ENCODE assay signal across 22 mouse cellular contexts in the genomic region with DNA sequence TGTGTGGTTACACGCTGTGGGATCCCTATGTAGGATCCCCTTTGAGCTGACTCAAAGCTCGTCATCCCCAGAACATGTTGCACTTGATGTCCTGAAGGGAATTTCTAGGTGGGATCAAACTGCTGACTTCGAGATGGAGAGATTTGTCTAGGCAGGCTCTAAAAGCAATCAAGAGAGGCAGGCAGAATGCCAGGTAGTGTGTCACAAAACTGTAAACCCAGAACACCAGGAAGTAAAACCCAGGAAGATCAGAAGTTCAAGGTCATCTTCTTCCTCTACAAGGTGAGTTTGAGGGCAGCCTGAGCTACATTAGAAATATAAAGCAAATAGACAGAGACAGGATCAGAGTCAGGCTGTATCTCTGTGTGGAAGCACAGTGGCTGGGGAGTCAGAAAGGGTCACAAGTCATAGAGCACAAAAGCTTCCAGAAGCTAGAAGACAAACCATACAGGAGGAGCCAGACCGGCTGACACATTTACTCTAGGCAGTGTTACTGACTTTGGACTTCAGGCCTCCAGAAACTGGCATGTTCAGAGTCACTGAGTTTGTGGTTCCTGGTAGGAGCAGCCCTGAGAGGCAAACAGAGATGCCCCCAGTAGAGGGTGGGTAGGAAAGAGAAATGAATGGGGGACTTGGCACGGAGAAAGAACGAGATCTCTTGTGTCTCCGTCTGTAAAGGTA. TPM values are rescaled to one million over a fixed set of nuclear protein-coding genes. Genes with fewer than 3 reads are reported as not detected.
DNase-seq lines count a peak whose midpoint lies in the region; ATAC-seq lines count a peak whose summit lies in the region.
"Had no signal": no experiment of that assay in that cellular context is flagged by ENCODE, and none has a peak within 500 bp of the region (broad histone marks: within the 10 kb centered on the region; RNA-seq: fewer than 3 reads in every experiment).

No protein-coding gene starts in this region.

- H3K36me3 ChIP-seq in embryonic facial prominence, embryonic 12.5 days = peaks cover 8% of the 10 kb centered on the region
- H3K36me3 ChIP-seq in kidney, embryonic 16.5 days (ENCODE audit: insufficient read depth, low read length) = peaks cover 9% of the 10 kb centered on the region
- H3K36me3 ChIP-seq in limb, embryonic 12.5 days = peaks cover 20% of the 10 kb centered on the region

- peaks cover 16% of the 10 kb centered on the region for H3K4me1 ChIP-seq in embryonic facial prominence, embryonic 12.5 days
- H3K4me1 ChIP-seq in kidney, embryonic 16.5 days (ENCODE audit: insufficient read depth, low read length) = peaks cover 9% of the 10 kb centered on the region; the same call in 1 of the 2 replicates
- peaks cover 14% of the 10 kb centered on the region for H3K4me1 ChIP-seq in limb, embryonic 12.5 days (replicated peaks)

- H3K27ac ChIP-seq in embryonic facial prominence, embryonic 12.5 days = peak overlapping the region; percentile 41; the same call in 1 of the 2 replicates
- H3K27ac ChIP-seq in kidney, embryonic 16.5 days (ENCODE audit: low read length) = peak overlapping the region; percentile 38; the same call in 1 of the 2 replicates
- H3K27ac ChIP-seq in limb, embryonic 12.5 days = peak overlapping the region; percentile 69; the same call in 1 of the 2 replicates
- H3K27ac ChIP-seq: embryonic facial prominence, embryonic 13.5 days; heart, embryonic 10.5 days had no signal

- H3K9ac ChIP-seq in embryonic facial prominence, embryonic 12.5 days = no peak overlapping the region
- H3K9ac ChIP-seq in kidney, embryonic 16.5 days (replicated peaks; ENCODE audit: low read length) = no peak overlapping the region
- H3K9ac ChIP-seq in limb, embryonic 12.5 days (replicated peaks) = no peak overlapping the region
- H3K9ac ChIP-seq: embryonic facial prominence, embryonic 13.5 days had no signal

- no peaks in the 10 kb centered on the region for H3K27me3 ChIP-seq in embryonic facial prominence, embryonic 12.5 days
- no peaks in the 10 kb centered on the region for H3K27me3 ChIP-seq in kidney, embryonic 16.5 days (ENCODE audit: insufficient read depth, low read length)
- H3K27me3 ChIP-seq in limb, embryonic 12.5 days = no peaks in the 10 kb centered on the region
- H3K27me3 ChIP-seq: CH12.LX; embryonic facial prominence, embryonic 13.5 days had no signal

- H3K4me2 ChIP-seq in embryonic facial prominence, embryonic 12.5 days (replicated peaks) = no peak overlapping the region
- H3K4me2 ChIP-seq in kidney, embryonic 16.5 days (replicated peaks; ENCODE audit: low read depth, low read length) = no peak overlapping the region
- no peak overlapping the region for H3K4me2 ChIP-seq in limb, embryonic 12.5 days
- H3K4me2 ChIP-seq: embryonic facial prominence, embryonic 13.5 days had no signal

- WGBS in embryonic facial prominence, embryonic 12.5 days = 78% methylated on average over 7 of the region's 7 CpGs
- WGBS in kidney, embryonic 16.5 days = 81% methylated on average over 7 of the region's 7 CpGs
- WGBS in limb, embryonic 12.5 days = 86% methylated on average over 7 of the region's 7 CpGs

- no peaks in the 10 kb centered on the region for H3K9me3 ChIP-seq in embryonic facial prominence, embryonic 12.5 days
- no peaks in the 10 kb centered on the region for H3K9me3 ChIP-seq in kidney, embryonic 16.5 days (ENCODE audit: low read length)
- H3K9me3 ChIP-seq in limb, embryonic 12.5 days = no peaks in the 10 kb centered on the region
- H3K9me3 ChIP-seq: embryonic facial prominence, embryonic 13.5 days; heart, embryonic 10.5 days had no signal

- no peak for ATAC-seq in embryonic facial prominence, embryonic 12.5 days (ENCODE audit: insufficient number of reproducible peaks, insufficient read depth, low FRiP score, low TSS enrichment)
- ATAC-seq in kidney, embryonic 16.5 days (ENCODE audit: low FRiP score, low TSS enrichment) = no peak
- ATAC-seq in limb, embryonic 12.5 days (ENCODE audit: insufficient number of reproducible peaks, insufficient read depth, low FRiP score, low TSS enrichment, low read depth) = no peak
- no peak for ATAC-seq in activated CD4-positive, CD25-positive, alpha-beta regulatory T cell, adult 4 months
- ATAC-seq: forebrain, embryonic 14.5 days; hindbrain, embryonic 16.5 days had no signal

- no peak overlapping the region for H3K4me3 ChIP-seq in embryonic facial prominence, embryonic 12.5 days
- no peak overlapping the region for H3K4me3 ChIP-seq in kidney, embryonic 16.5 days (ENCODE audit: low read length)
- no peak overlapping the region for H3K4me3 ChIP-seq in limb, embryonic 12.5 days (replicated peaks)
- H3K4me3 ChIP-seq: embryonic facial prominence, embryonic 13.5 days; heart, embryonic 10.5 days had no signal

- peak; percentile 52 for DNase-seq in kidney, adult 18-20 months
- DNase-seq in kidney, postnatal 14 days = no peak
- no peak for DNase-seq in lung, postnatal 14 days
- DNase-seq: adrenal gland, adult 8-10 months; B cell, adult 2 months; cerebellum, adult 11-12 months; cerebellum, postnatal 14 days; liver; lung, adult 2 months; lung, postnatal 4 days; midbrain, embryonic 14.5 days; spleen, adult 18-20 months; thymus, postnatal 14 days had no signal

RNA-seq across cellular contexts. Expression of a gene that starts 11.6 kb away (rescaled TPM):
- polyA plus RNA-seq in embryonic facial prominence, embryonic 12.5 days (2016; fragmentation: Nextera tagmentation; extraction: Ambion mirVana) = 36.1 and 36.9 TPM in 2 replicates
- 38.3 and 39.5 TPM in 2 replicates for polyA plus RNA-seq in kidney, embryonic 16.5 days (2015; fragmentation: Nextera tagmentation; extraction: Ambion mirVana)
- polyA plus RNA-seq in limb, embryonic 12.5 days (2016; fragmentation: Nextera tagmentation; extraction: Ambion mirVana) = 32.2 and 36.7 TPM in 2 replicates
- polyA plus RNA-seq in activated CD4-positive, CD25-positive, alpha-beta regulatory T cell, adult 4 months (2017; shearing (Covaris generic)) = 1 to 10 TPM; 1.0 to 1.6 TPM

RNA-seq across cellular contexts. Expression of a gene that starts 19.2 kb away (rescaled TPM):
- polyA plus RNA-seq in embryonic facial prominence, embryonic 12.5 days (2016; fragmentation: Nextera tagmentation; extraction: Ambion mirVana) = 1.3 and 1.4 TPM in 2 replicates
- polyA plus RNA-seq in kidney, embryonic 16.5 days (2015; fragmentation: Nextera tagmentation; extraction: Ambion mirVana) = 9.0 and 12.7 TPM in 2 replicates
- polyA plus RNA-seq in limb, embryonic 12.5 days (2016; fragmentation: Nextera tagmentation; extraction: Ambion mirVana) = 0.95 TPM in 1 of 2 replicates, not detected in the other
- not detected for polyA plus RNA-seq in activated CD4-positive, CD25-positive, alpha-beta regulatory T cell, adult 4 months (2017; shearing (Covaris generic))
- polyA plus RNA-seq: heart, embryonic 10.5 days; midbrain, embryonic 14.5 days had no signal

RNA-seq across cellular contexts. Expression of a gene that starts 25.5 kb away (rescaled TPM):
- 53.9 and 54.6 TPM in 2 replicates for polyA plus RNA-seq in embryonic facial prominence, embryonic 12.5 days (2016; fragmentation: Nextera tagmentation; extraction: Ambion mirVana)
- 50.1 and 51.6 TPM in 2 replicates for polyA plus RNA-seq in kidney, embryonic 16.5 days (2015; fragmentation: Nextera tagmentation; extraction: Ambion mirVana)
- polyA plus RNA-seq in limb, embryonic 12.5 days (2016; fragmentation: Nextera tagmentation; extraction: Ambion mirVana) = 44.3 and 45.8 TPM in 2 replicates
- polyA plus RNA-seq in activated CD4-positive, CD25-positive, alpha-beta regulatory T cell, adult 4 months (2017; shearing (Covaris generic)) = 10 to 100 TPM; 70.3 to 75.4 TPM

RNA-seq across cellular contexts. Expression of a gene that starts 43.0 kb away (rescaled TPM):
- 6.1 and 6.3 TPM in 2 replicates for polyA plus RNA-seq in embryonic facial prominence, embryonic 12.5 days (2016; fragmentation: Nextera tagmentation; extraction: Ambion mirVana)
- polyA plus RNA-seq in kidney, embryonic 16.5 days (2015; fragmentation: Nextera tagmentation; extraction: Ambion mirVana) = 7.3 and 8.2 TPM in 2 replicates
- polyA plus RNA-seq in limb, embryonic 12.5 days (2016; fragmentation: Nextera tagmentation; extraction: Ambion mirVana) = 5.1 and 5.6 TPM in 2 replicates
- 1 to 10 TPM; 5.2 TPM for polyA plus RNA-seq in activated CD4-positive, CD25-positive, alpha-beta regulatory T cell, adult 4 months (2017; shearing (Covaris generic))

RNA-seq across cellular contexts. Expression of a gene that starts 44.0 kb away (rescaled TPM):
- polyA plus RNA-seq in embryonic facial prominence, embryonic 12.5 days (2016; fragmentation: Nextera tagmentation; extraction: Ambion mirVana) = 30.2 and 31.5 TPM in 2 replicates
- 21.2 and 21.9 TPM in 2 replicates for polyA plus RNA-seq in kidney, embryonic 16.5 days (2015; fragmentation: Nextera tagmentation; extraction: Ambion mirVana)
- polyA plus RNA-seq in limb, embryonic 12.5 days (2016; fragmentation: Nextera tagmentation; extraction: Ambion mirVana) = 26.0 and 28.3 TPM in 2 replicates
- polyA plus RNA-seq in activated CD4-positive, CD25-positive, alpha-beta regulatory T cell, adult 4 months (2017; shearing (Covaris generic)) = 1 to 10 TPM; 3.3 to 4.0 TPM

Comparison
In these comparisons a context has a peak if more than half of its experiments do, and no peak if none do; other contexts are left out.
1. RNA of a gene that starts 11.6 kb away (polyA plus RNA-seq): 38.3 to 39.5 TPM in kidney, embryonic 16.5 days, 36.1 to 36.9 TPM in embryonic facial prominence, embryonic 12.5 days and 32.2 to 36.7 TPM in limb, embryonic 12.5 days; 1.0 to 1.6 TPM in activated CD4-positive, CD25-positive, alpha-beta regulatory T cell, adult 4 months; every median in the first group is over 10 times any median in the second.
2. Peak in every context shown above with its lines, with median percentiles within 50 percentile points of each other: H3K27ac ChIP-seq.